Mouse (Mus musculus) cerebellum, postnatal 4 days (tissue): ENCODE results near the gene Pde7b.

Experiments
- DNase-seq, 2 experiments: peaks; one replicate each; pipeline ENCODE4 v3.0.0; 2022; ENCODE audit warnings: low spot score in 2 of 2, mixed read lengths in 1 of 2

The Pde7b gene

GRCm38 (mm10) chr10:20362450-20363118 lies 362.3 kb downstream of the Pde7b start:
- no peak for DNase-seq

GRCm38 (mm10) chr10:20361542-20362449 lies 363.1 kb downstream of the Pde7b start:
- no peak for DNase-seq

GRCm38 (mm10) chr10:20348894-20349293 lies 376.0 kb downstream of the Pde7b start:
- DNase-seq: no peak
